Mouse (Mus musculus): Measurements from ENCODE around the gene Rnf212b. TPM values are rescaled to one million over a fixed set of nuclear protein-coding genes. Genes with fewer than 3 reads are reported as not detected.

The Rnf212b gene
- total and polyA plus RNA-seq, 2 experiments from 2014 or later = 0.15 TPM; not detected in 1

DNA sequence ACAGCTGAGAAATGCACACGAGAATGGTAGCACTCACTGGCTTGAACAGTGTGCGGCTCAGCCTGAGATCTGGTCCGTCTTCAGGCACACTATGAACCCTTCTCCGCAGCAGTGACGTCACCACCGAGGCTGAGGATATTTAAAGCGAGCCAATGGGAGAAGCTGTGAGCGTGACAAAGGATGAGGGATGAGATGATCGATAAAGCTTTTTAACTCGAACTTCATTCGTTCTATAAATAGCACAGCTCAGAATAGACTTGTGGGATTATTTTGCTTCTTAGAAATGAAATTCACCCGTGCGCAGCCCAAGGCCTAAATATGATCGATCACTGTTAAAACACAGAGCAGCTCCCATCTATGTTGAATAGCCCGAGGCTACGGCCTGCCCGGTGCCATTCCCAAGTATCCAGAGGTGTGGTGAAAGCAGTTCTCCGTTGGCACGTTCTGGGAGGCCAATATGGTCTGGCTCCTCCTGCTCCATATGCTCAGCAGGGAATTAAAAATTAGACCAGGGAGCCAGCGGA, 41.5 kb upstream of the Rnf212b start:
- no peak for TF ChIP-seq CTCF (IDR thresholded peaks at IDR 0.05; ENCODE audit: low read depth)
- no peak for TF ChIP-seq EP300 (IDR thresholded peaks at IDR 0.05; ENCODE audit: low read depth)
- Histone ChIP-seq H3K27me3 (ENCODE audit: control insufficient read depth, insufficient read depth, low read length) (no peaks in the 10 kb centered on the region), H3K36me3 (replicated peaks; ENCODE audit: control insufficient read depth, insufficient read depth, low read length) (no peaks in the 10 kb centered on the region), H3K4me3 (ENCODE audit: low read depth, low read length) (no peak overlapping the region), H3K9ac (replicated peaks; ENCODE audit: low read depth, low read length) (no peak overlapping the region), H3K4me1 (ENCODE audit: control insufficient read depth, insufficient read depth) (no peaks in the 10 kb centered on the region), H3K4me2 (ENCODE audit: low read depth, low read length) (no peak overlapping the region; the same call in 1 of the 2 replicates), H3K27ac (ENCODE audit: low read depth) (no peak overlapping the region), H3K9me3 (replicated peaks; ENCODE audit: control insufficient read depth, low read length) (no peaks in the 10 kb centered on the region)
- DNase-seq (ENCODE audit: low spot score) = no peak
- WGBS = 48% methylated on average over 20 of the region's 20 CpGs
- no peak for ATAC-seq (ENCODE audit: insufficient read depth, low read depth)

DNA sequence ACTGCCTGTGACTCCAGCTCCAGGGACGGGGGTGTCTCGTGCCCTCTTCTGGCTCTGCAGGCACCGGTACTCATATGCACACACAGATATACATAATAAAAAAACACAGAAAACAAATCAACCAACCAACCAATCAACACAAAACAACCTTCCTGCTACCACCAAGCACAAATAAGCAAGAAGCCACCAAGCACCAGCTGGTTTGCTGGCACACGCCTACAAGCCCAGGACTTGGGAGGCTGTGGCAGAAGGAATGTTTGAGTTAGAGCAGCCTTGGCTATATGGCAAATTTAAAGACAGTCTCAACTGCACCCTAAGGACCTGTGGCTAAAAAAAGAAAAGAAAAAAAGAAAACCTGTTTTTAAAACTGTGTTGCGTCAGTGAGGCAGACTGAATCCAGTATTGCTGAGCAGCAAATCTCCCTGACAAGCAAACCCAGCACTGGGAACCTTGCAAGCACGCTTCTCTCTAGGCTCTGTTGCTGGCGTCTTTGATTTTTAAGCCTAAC, 38.4 kb upstream of the Rnf212b start:
- H3K9ac ChIP-seq (replicated peaks; ENCODE audit: low read depth, low read length) = no peak overlapping the region
- no peak overlapping the region for H3K4me2 ChIP-seq (ENCODE audit: low read depth, low read length)
- no peak for ATAC-seq (ENCODE audit: insufficient read depth, low read depth)
- no peaks in the 10 kb centered on the region for H3K27me3 ChIP-seq (ENCODE audit: control insufficient read depth, insufficient read depth, low read length)
- no peaks in the 10 kb centered on the region for H3K36me3 ChIP-seq (replicated peaks; ENCODE audit: control insufficient read depth, insufficient read depth, low read length)
- TF ChIP-seq EP300 (IDR thresholded peaks at IDR 0.05; ENCODE audit: low read depth) = no peak
- no peak for DNase-seq (ENCODE audit: low spot score)
- H3K4me1 ChIP-seq (ENCODE audit: control insufficient read depth, insufficient read depth) = 0 out of 2 replicates have a peak, but pooled peaks cover 2% of the 10 kb centered on the region
- H3K4me3 ChIP-seq (ENCODE audit: low read depth, low read length) = no peak overlapping the region
- no peaks in the 10 kb centered on the region for H3K9me3 ChIP-seq (replicated peaks; ENCODE audit: control insufficient read depth, low read length)
- 91% methylated on average over 7 of the region's 7 CpGs for WGBS
- H3K27ac ChIP-seq (ENCODE audit: low read depth) = no peak overlapping the region

DNA sequence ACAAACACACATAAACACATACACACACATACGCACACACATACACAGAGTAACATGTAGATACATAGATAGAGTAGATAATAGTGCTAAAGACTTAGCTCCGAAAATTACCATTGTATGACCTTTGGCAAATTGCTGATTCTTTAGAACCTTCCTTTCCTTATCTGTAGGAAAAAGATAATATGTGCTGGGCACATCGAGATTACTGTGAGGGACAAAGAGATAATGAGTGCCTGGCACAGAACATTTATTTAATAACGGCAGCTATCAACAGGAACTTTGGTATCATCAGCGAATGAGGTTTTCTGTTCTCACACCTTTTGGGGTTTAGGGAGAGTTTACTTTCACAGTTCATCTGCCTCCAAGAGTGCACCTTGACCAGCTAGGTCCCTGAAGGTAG, 37.2 kb upstream of the Rnf212b start:
- TF ChIP-seq CTCF (IDR thresholded peaks at IDR 0.05; ENCODE audit: low read depth) (no peak), EP300 (IDR thresholded peaks at IDR 0.05; ENCODE audit: low read depth) (no peak)
- Histone ChIP-seq H3K9ac (replicated peaks; ENCODE audit: low read depth, low read length) (no peak overlapping the region), H3K4me3 (ENCODE audit: low read depth, low read length) (no peak overlapping the region), H3K9me3 (replicated peaks; ENCODE audit: control insufficient read depth, low read length) (no peaks in the 10 kb centered on the region), H3K27me3 (ENCODE audit: control insufficient read depth, insufficient read depth, low read length) (peaks cover 1% of the 10 kb centered on the region; the same call in 1 of the 2 replicates), H3K4me2 (ENCODE audit: low read depth, low read length) (no peak overlapping the region), H3K27ac (ENCODE audit: low read depth) (no peak overlapping the region), H3K36me3 (replicated peaks; ENCODE audit: control insufficient read depth, insufficient read depth, low read length) (no peaks in the 10 kb centered on the region), H3K4me1 (ENCODE audit: control insufficient read depth, insufficient read depth) (0 out of 2 replicates have a peak, but pooled peaks cover 8% of the 10 kb centered on the region)
- 66% methylated on average over 5 of the region's 5 CpGs for WGBS
- DNase-seq (ENCODE audit: low spot score) = no peak
- ATAC-seq (ENCODE audit: insufficient read depth, low read depth) = no peak

DNA sequence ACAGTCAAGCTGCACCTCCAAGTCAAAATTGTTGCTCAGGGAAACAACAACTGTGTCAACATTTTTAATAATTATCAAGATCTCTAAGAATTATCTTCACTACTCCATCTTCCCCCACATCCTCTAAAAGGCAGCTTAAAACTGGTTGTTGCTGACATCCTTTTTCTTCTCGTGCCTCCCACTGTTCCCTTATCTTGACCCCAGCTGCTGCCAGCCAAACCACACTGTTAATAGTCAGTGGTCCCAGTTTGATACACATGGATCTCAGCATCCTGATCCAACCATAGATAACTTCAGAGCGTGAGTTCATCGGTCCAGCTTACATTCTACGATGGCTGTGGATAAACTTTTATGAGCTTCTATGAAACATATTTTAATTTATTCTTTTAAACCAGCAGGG, 36.0 kb upstream of the Rnf212b start:
- Histone ChIP-seq H3K27ac (ENCODE audit: low read depth) (no peak overlapping the region), H3K9ac (replicated peaks; ENCODE audit: low read depth, low read length) (no peak overlapping the region), H3K4me1 (ENCODE audit: control insufficient read depth, insufficient read depth) (0 out of 2 replicates have a peak, but pooled peaks cover 8% of the 10 kb centered on the region), H3K4me3 (ENCODE audit: low read depth, low read length) (no peak overlapping the region), H3K4me2 (ENCODE audit: low read depth, low read length) (no peak overlapping the region), H3K27me3 (ENCODE audit: control insufficient read depth, insufficient read depth, low read length) (peaks cover 5% of the 10 kb centered on the region; the same call in 1 of the 2 replicates), H3K36me3 (replicated peaks; ENCODE audit: control insufficient read depth, insufficient read depth, low read length) (no peaks in the 10 kb centered on the region), H3K9me3 (replicated peaks; ENCODE audit: control insufficient read depth, low read length) (no peaks in the 10 kb centered on the region)
- DNase-seq (ENCODE audit: low spot score) = no peak
- no peak for ATAC-seq (ENCODE audit: insufficient read depth, low read depth)
- no peak for TF ChIP-seq EP300 (IDR thresholded peaks at IDR 0.05; ENCODE audit: low read depth)
- no peak for TF ChIP-seq CTCF (IDR thresholded peaks at IDR 0.05; ENCODE audit: low read depth)
- WGBS = 76% methylated on average over 4 of the region's 4 CpGs

DNA sequence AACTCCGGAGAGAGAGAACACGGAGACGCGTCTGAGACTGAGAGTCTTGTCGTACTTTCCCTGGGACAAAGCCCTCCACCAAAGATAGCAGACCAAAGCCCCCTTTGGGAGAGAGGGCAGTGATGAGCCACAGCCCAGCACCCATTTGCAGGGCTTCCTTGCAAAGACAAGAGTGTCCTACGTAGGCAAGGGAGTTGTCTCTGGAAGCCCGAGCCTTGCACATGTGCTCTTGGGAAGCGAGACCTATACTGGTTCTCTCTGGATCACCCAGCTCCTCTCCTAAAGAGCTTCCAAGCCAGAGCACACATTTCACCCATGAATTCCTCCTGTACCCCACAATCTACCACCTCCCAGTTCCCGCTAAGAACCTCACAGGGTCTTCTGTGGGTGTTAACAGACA, 33.9 kb upstream of the Rnf212b start:
- Histone ChIP-seq H3K4me1 (ENCODE audit: control insufficient read depth, insufficient read depth) (0 out of 2 replicates have a peak, but pooled peaks cover 8% of the 10 kb centered on the region), H3K36me3 (replicated peaks; ENCODE audit: control insufficient read depth, insufficient read depth, low read length) (no peaks in the 10 kb centered on the region), H3K4me3 (ENCODE audit: low read depth, low read length) (no peak overlapping the region), H3K9ac (replicated peaks; ENCODE audit: low read depth, low read length) (no peak overlapping the region), H3K4me2 (ENCODE audit: low read depth, low read length) (no peak overlapping the region), H3K27ac (ENCODE audit: low read depth) (no peak overlapping the region), H3K27me3 (ENCODE audit: control insufficient read depth, insufficient read depth, low read length) (peaks cover 5% of the 10 kb centered on the region; the same call in 1 of the 2 replicates), H3K9me3 (replicated peaks; ENCODE audit: control insufficient read depth, low read length) (no peaks in the 10 kb centered on the region)
- TF ChIP-seq CTCF (IDR thresholded peaks at IDR 0.05; ENCODE audit: low read depth) (no peak), EP300 (IDR thresholded peaks at IDR 0.05; ENCODE audit: low read depth) (no peak)
- WGBS = 83% methylated on average over 9 of the region's 9 CpGs
- no peak for ATAC-seq (ENCODE audit: insufficient read depth, low read depth)
- DNase-seq (ENCODE audit: low spot score) = no peak
